Mouse (Mus musculus) liver, postnatal 0 days (tissue): ENCODE measurements around the gene Tmem266.

Source experiments
- CTCF ChIP-seq: sonication (generic); IDR thresholded peaks from 2 replicates; pipeline ENCODE4 v1.5.1; 2016; ENCODE audit warnings: antibody characterized with exemption, low read depth
- EP300 ChIP-seq: IDR thresholded peaks from 2 replicates; pipeline ENCODE4 v1.6.1; 2016; ENCODE audit warnings: antibody characterized with exemption, low read depth, mild to moderate bottlenecking

- no peak for TF ChIP-seq CTCF
- no peak for TF ChIP-seq EP300
These were observed 84.4 kb downstream of the Tmem266 start for GRCm38 (mm10) chr9:55411154-55411553.
